In genomic region chr3:88649186-88649585, GRCm38 (mm10) we compare ENCODE assay signal across 32 mouse cellular contexts. TPM values are rescaled to one million over a fixed set of nuclear protein-coding genes. Genes with fewer than 3 reads are reported as not detected.
DNase-seq lines count a peak whose midpoint lies in the region; ATAC-seq and TF ChIP-seq lines count a peak whose summit lies in the region.
"Had no signal": no experiment of that assay in that cellular context is flagged by ENCODE, and none has a peak within 500 bp of the region (broad histone marks: within the 10 kb centered on the region; RNA-seq: fewer than 3 reads in every experiment).

No protein-coding gene starts in this region.

- H3K9me3 ChIP-seq in neural tube, embryonic 13.5 days = no peaks in the 10 kb centered on the region
- no peaks in the 10 kb centered on the region for H3K9me3 ChIP-seq in MEL (replicated peaks; ENCODE audit: insufficient read depth, low read length)
- no peaks in the 10 kb centered on the region for H3K9me3 ChIP-seq in neural tube, embryonic 15.5 days (replicated peaks)
- no peaks in the 10 kb centered on the region for H3K9me3 ChIP-seq in stomach, postnatal 0 days (ENCODE audit: control insufficient read depth, low read length)
- H3K9me3 ChIP-seq: heart, embryonic 15.5 days; limb, embryonic 13.5 days; liver, embryonic 13.5 days; megakaryocyte, embryonic 14.5 days; midbrain, embryonic 13.5 days had no signal

- H3K9ac ChIP-seq in heart, adult 2 months (ENCODE audit: low read depth, low read length) = no peak overlapping the region
- no peak overlapping the region for H3K9ac ChIP-seq in neural tube, embryonic 13.5 days
- H3K9ac ChIP-seq in MEL (ENCODE audit: control insufficient read depth, low read depth, low read length, poor library complexity, severe bottlenecking) = no peak overlapping the region
- H3K9ac ChIP-seq in neural tube, embryonic 15.5 days (replicated peaks) = no peak overlapping the region
- H3K9ac ChIP-seq in stomach, postnatal 0 days (ENCODE audit: low read length) = no peak overlapping the region
- H3K9ac ChIP-seq: heart, embryonic 15.5 days; hindbrain, embryonic 14.5 days; limb, embryonic 13.5 days; liver, embryonic 13.5 days; midbrain, embryonic 13.5 days had no signal

- DNase-seq in heart, adult 2 months = peak; percentile 8 to 20
- no peak for DNase-seq in heart, adult 9 months (ENCODE audit: low spot score in 2 of 2)
- no peak for DNase-seq in neural tube, embryonic 10.5 days (ENCODE audit: extremely low spot score, low spot score)
- no peak for DNase-seq in MEL (ENCODE audit: low read depth, low spot score)
- DNase-seq in Muller cell, postnatal 12 days (ENCODE audit: inconsistent ontology term) = no peak
- no peak for DNase-seq in stomach, postnatal 0 days (ENCODE audit: low spot score)
- DNase-seq: cerebellum, adult 11-12 months; kidney, adult 8-10 months; liver, embryonic 13.5 days; lung, adult 2 months; lung, postnatal 36 days; thymus, postnatal 14 days had no signal

- 61% methylated on average over 10 of the region's 10 CpGs for WGBS in heart, adult 2 months
- 76% methylated on average over 10 of the region's 10 CpGs for WGBS in neural tube, embryonic 13.5 days
- WGBS in neural tube, embryonic 15.5 days = 63% methylated on average over 10 of the region's 10 CpGs
- 75% methylated on average over 10 of the region's 10 CpGs for WGBS in stomach, postnatal 0 days

- H3K4me1 ChIP-seq in heart, adult 2 months (ENCODE audit: control insufficient read depth, insufficient read depth, low read length) = peaks cover 5% of the 10 kb centered on the region
- H3K4me1 ChIP-seq in neural tube, embryonic 13.5 days (replicated peaks) = no peaks in the 10 kb centered on the region; the same call in 1 of the 2 replicates
- H3K4me1 ChIP-seq in MEL (ENCODE audit: control insufficient read depth in 1 of 2, insufficient read depth in 2 of 2, low read length in 2 of 2) = peaks cover 6 to 19% of the 10 kb centered on the region in 2 experiments
- H3K4me1 ChIP-seq in neural tube, embryonic 15.5 days = 0 out of 2 replicates have a peak, but pooled peaks cover 8% of the 10 kb centered on the region
- H3K4me1 ChIP-seq in stomach, postnatal 0 days (replicated peaks; ENCODE audit: control insufficient read depth, insufficient read depth) = no peaks in the 10 kb centered on the region
- H3K4me1 ChIP-seq: liver, embryonic 13.5 days; midbrain, embryonic 13.5 days had no signal

- H3K4me2 ChIP-seq in neural tube, embryonic 13.5 days = no peak overlapping the region
- no peak overlapping the region for H3K4me2 ChIP-seq in neural tube, embryonic 15.5 days
- H3K4me2 ChIP-seq in stomach, postnatal 0 days (replicated peaks; ENCODE audit: low read depth) = no peak overlapping the region
- H3K4me2 ChIP-seq: heart, embryonic 15.5 days; hindbrain, embryonic 14.5 days; limb, embryonic 13.5 days; liver, embryonic 13.5 days; midbrain, embryonic 13.5 days had no signal

- no peaks in the 10 kb centered on the region for H3K79me2 ChIP-seq in heart, adult 2 months (replicated peaks; ENCODE audit: control insufficient read depth, insufficient read depth, low read length)
- no peaks in the 10 kb centered on the region for H3K79me2 ChIP-seq in MEL (ENCODE audit: control insufficient read depth, insufficient read depth, low read length, poor library complexity)

- no peak for TF ChIP-seq RAD21 in MEL (IDR thresholded peaks at IDR 0.05; ENCODE audit: low read depth, low read length)

- no peak overlapping the region for H3K27ac ChIP-seq in heart, adult 2 months
- H3K27ac ChIP-seq in neural tube, embryonic 13.5 days (replicated peaks) = peak overlapping the region; percentile 62; the same call in 1 of the 2 replicates
- no peak overlapping the region for H3K27ac ChIP-seq in MEL (ENCODE audit: control insufficient read depth, low read depth, low read length)
- H3K27ac ChIP-seq in neural tube, embryonic 15.5 days (replicated peaks) = peak overlapping the region; percentile 43; the same call in 1 of the 2 replicates
- H3K27ac ChIP-seq in stomach, postnatal 0 days (replicated peaks) = no peak overlapping the region
- H3K27ac ChIP-seq: heart, embryonic 15.5 days; limb, embryonic 13.5 days; liver, embryonic 13.5 days; midbrain, embryonic 13.5 days had no signal

- no peaks in the 10 kb centered on the region for H3K27me3 ChIP-seq in heart, adult 2 months (ENCODE audit: control insufficient read depth, insufficient read depth, low read length)
- no peaks in the 10 kb centered on the region for H3K27me3 ChIP-seq in neural tube, embryonic 13.5 days
- no peaks in the 10 kb centered on the region for H3K27me3 ChIP-seq in MEL (ENCODE audit: control insufficient read depth in 1 of 2, insufficient read depth in 2 of 2, low read length in 2 of 2)
- no peaks in the 10 kb centered on the region for H3K27me3 ChIP-seq in neural tube, embryonic 15.5 days (replicated peaks)
- H3K27me3 ChIP-seq in stomach, postnatal 0 days (ENCODE audit: control insufficient read depth, insufficient read depth, low read length) = no peaks in the 10 kb centered on the region
- H3K27me3 ChIP-seq: heart, embryonic 15.5 days; limb, embryonic 13.5 days; midbrain, embryonic 13.5 days had no signal

- H3K36me3 ChIP-seq in heart, adult 2 months (ENCODE audit: control insufficient read depth, insufficient read depth, low read length) = no peaks in the 10 kb centered on the region
- peaks cover 55% of the 10 kb centered on the region for H3K36me3 ChIP-seq in neural tube, embryonic 13.5 days
- H3K36me3 ChIP-seq in MEL (ENCODE audit: control insufficient read depth in 1 of 2, insufficient read depth in 2 of 2, low read length in 2 of 2) = peaks cover 16 to 30% of the 10 kb centered on the region in 2 experiments
- H3K36me3 ChIP-seq in neural tube, embryonic 15.5 days = peaks cover 39% of the 10 kb centered on the region
- H3K36me3 ChIP-seq in stomach, postnatal 0 days (ENCODE audit: control insufficient read depth, insufficient read depth, low read length) = peaks cover 15% of the 10 kb centered on the region

- intact Hi-C loops in heart, adult 2 months (cut with DNase I) = no loop called here

- no peak for TF ChIP-seq CTCF in heart, adult 2 months (IDR thresholded peaks at IDR 0.05)
- TF ChIP-seq CTCF in MEL (IDR thresholded peaks at IDR 0.05 in 2 of 3, conservative IDR thresholded peaks at IDR 0.05 in 1 of 3; ENCODE audit: control insufficient read depth in 1 of 3, insufficient read depth in 1 of 3, low read depth in 2 of 3, low read length in 3 of 3, poor library complexity in 1 of 3, severe bottlenecking in 1 of 3) = no peak
- TF ChIP-seq CTCF in stomach, postnatal 0 days (IDR thresholded peaks at IDR 0.05; ENCODE audit: low read depth) = no peak

- no peak for TF ChIP-seq POLR2A in heart, adult 2 months (IDR thresholded peaks at IDR 0.05; ENCODE audit: insufficient read depth, low read depth, low read length)
- no peak; a peak in 1 of 4 replicates for TF ChIP-seq POLR2A in MEL (IDR thresholded peaks at IDR 0.05; ENCODE audit: control insufficient read depth in 1 of 2, insufficient read depth in 1 of 2, low read depth in 1 of 2, low read length in 2 of 2, poor library complexity in 1 of 2)

- ATAC-seq in neural tube, embryonic 13.5 days (ENCODE audit: low read depth) = no peak
- no peak for ATAC-seq in neural tube, embryonic 15.5 days (ENCODE audit: low FRiP score)
- no peak for ATAC-seq in stomach, postnatal 0 days (ENCODE audit: low FRiP score, low TSS enrichment)
- ATAC-seq: midbrain, embryonic 13.5 days had no signal

- TF ChIP-seq EP300 in heart, adult 2 months (IDR thresholded peaks at IDR 0.05; ENCODE audit: insufficient read depth, low read depth, low read length) = no peak
- TF ChIP-seq EP300 in MEL (IDR thresholded peaks at IDR 0.05; ENCODE audit: low read depth in 1 of 2, low read length in 2 of 2) = no peak
- TF ChIP-seq EP300 in stomach, postnatal 0 days (optimal IDR thresholded peaks at IDR 0.05) = no peak

- no peak overlapping the region for H3K4me3 ChIP-seq in heart, adult 2 months
- H3K4me3 ChIP-seq in neural tube, embryonic 13.5 days = no peak overlapping the region
- H3K4me3 ChIP-seq in MEL (ENCODE audit: control insufficient read depth in 1 of 2, insufficient read depth in 1 of 2, low read depth in 2 of 2, low read length in 2 of 2) = no peak overlapping the region
- H3K4me3 ChIP-seq in neural tube, embryonic 15.5 days (replicated peaks) = no peak overlapping the region
- no peak overlapping the region for H3K4me3 ChIP-seq in stomach, postnatal 0 days (ENCODE audit: low read depth, low read length)
- H3K4me3 ChIP-seq: heart, embryonic 15.5 days; limb, embryonic 13.5 days; liver, embryonic 13.5 days; megakaryocyte, embryonic 14.5 days; midbrain, embryonic 13.5 days had no signal

RNA-seq across cellular contexts. Expression of gene Rxfp4, which starts 3.8 kb away (rescaled TPM):
- total RNA-seq in heart, adult 2 months (2021) = not detected
- polyA plus RNA-seq in heart, adult 2 months (2012; rRNA removed) = 0.41 TPM in 1 of 2 replicates, not detected in the other
- not detected in 2 replicates for polyA plus RNA-seq in neural tube, embryonic 13.5 days (2015; fragmentation: Nextera tagmentation; extraction: Ambion mirVana)
- 0.08 TPM in 1 of 2 replicates, not detected in the other for total RNA-seq in MEL (2012; rRNA removed)
- polyA plus RNA-seq in MEL (2012; ENCODE audit: insufficient read depth in 1 of 2, insufficient read length in 2 of 2, low read depth in 1 of 2, low replicate concordance in 2 of 2, missing spikeins in 1 of 2) = under 1 TPM in 1 of 2 experiments, not detected in 1; 0.06 TPM
- not detected in 2 replicates for polyA plus RNA-seq in neural tube, embryonic 15.5 days (2015; fragmentation: Nextera tagmentation; extraction: Ambion mirVana)
- 0.07 TPM in 1 of 2 replicates, not detected in the other for polyA plus RNA-seq in stomach, postnatal 0 days (2015; fragmentation: Nextera tagmentation; extraction: Ambion mirVana)
- total RNA-seq: adrenal gland, adult 2 months; adrenal gland, postnatal 4 days; ES-E14; gastrocnemius, postnatal 4 days; layer of hippocampus, adult 18-20 months; layer of hippocampus, postnatal 36 days; left cerebral cortex, postnatal 25 days; neutrophil, adult 5-6 weeks had no signal
- polyA plus RNA-seq: adrenal gland, adult 2 months; cortical plate, adult 2 months; embryonic facial prominence, embryonic 11.5 days; forebrain, embryonic 11.5 days; heart, embryonic 15.5 days; hindbrain, embryonic 14.5 days; intestine, embryonic 14.5 days; limb, embryonic 13.5 days; liver, embryonic 13.5 days; midbrain, embryonic 13.5 days; testis, adult 2 months had no signal

RNA-seq across cellular contexts. Expression of gene Khdc4, which starts 36.4 kb away (rescaled TPM):
- 10 to 100 TPM; 24.9 to 25.7 TPM for total RNA-seq in heart, adult 2 months (2021)
- 29.9 and 46.1 TPM in 2 replicates for polyA plus RNA-seq in heart, adult 2 months (2012; rRNA removed)
- 95.0 and 104 TPM in 2 replicates for polyA plus RNA-seq in neural tube, embryonic 13.5 days (2015; fragmentation: Nextera tagmentation; extraction: Ambion mirVana)
- total RNA-seq in MEL (2012; rRNA removed) = 43.4 and 47.4 TPM in 2 replicates
- 10 to 100 TPM in 1 of 2 experiments, not detected in 1; 71.0 TPM for polyA plus RNA-seq in MEL (2012; ENCODE audit: insufficient read depth in 1 of 2, insufficient read length in 2 of 2, low read depth in 1 of 2, low replicate concordance in 2 of 2, missing spikeins in 1 of 2)
- polyA plus RNA-seq in neural tube, embryonic 15.5 days (2015; fragmentation: Nextera tagmentation; extraction: Ambion mirVana) = 85.9 and 87.4 TPM in 2 replicates
- 38.1 and 45.9 TPM in 2 replicates for polyA plus RNA-seq in stomach, postnatal 0 days (2015; fragmentation: Nextera tagmentation; extraction: Ambion mirVana)

RNA-seq across cellular contexts. Expression of gene Arhgef2, which starts 43.4 kb away (rescaled TPM):
- total RNA-seq in heart, adult 2 months (2021) = 10 to 100 TPM; 37.3 to 37.5 TPM
- polyA plus RNA-seq in heart, adult 2 months (2012; rRNA removed) = 51.0 and 53.4 TPM in 2 replicates
- 146 and 157 TPM in 2 replicates for polyA plus RNA-seq in neural tube, embryonic 13.5 days (2015; fragmentation: Nextera tagmentation; extraction: Ambion mirVana)
- 113 and 131 TPM in 2 replicates for total RNA-seq in MEL (2012; rRNA removed)
- polyA plus RNA-seq in MEL (2012; ENCODE audit: insufficient read depth in 1 of 2, insufficient read length in 2 of 2, low read depth in 1 of 2, low replicate concordance in 2 of 2, missing spikeins in 1 of 2) = 100 to 1,000 TPM in 1 of 2 experiments, not detected in 1; 183 TPM
- polyA plus RNA-seq in neural tube, embryonic 15.5 days (2015; fragmentation: Nextera tagmentation; extraction: Ambion mirVana) = 97.4 and 104 TPM in 2 replicates
- polyA plus RNA-seq in stomach, postnatal 0 days (2015; fragmentation: Nextera tagmentation; extraction: Ambion mirVana) = 29.0 and 33.0 TPM in 2 replicates

Comparison
In these comparisons a context has a peak if more than half of its experiments do, and no peak if none do; other contexts are left out.
1. DNase-seq: peak in heart, adult 2 months (2 of 2); none in heart, adult 9 months (0 of 2), neural tube, embryonic 10.5 days (single experiment), MEL (single experiment), Muller cell, postnatal 12 days (single experiment) and stomach, postnatal 0 days (single experiment).
2. H3K27ac ChIP-seq: peak in neural tube, embryonic 13.5 days (single experiment) and neural tube, embryonic 15.5 days (single experiment); none in heart, adult 2 months (single experiment), MEL (single experiment) and stomach, postnatal 0 days (single experiment).